Mouse (Mus musculus): ENCODE measurements around the gene Gm3415. TPM values are rescaled to one million over a fixed set of nuclear protein-coding genes. Genes with fewer than 3 reads are reported as not detected.
"Not testable (repeated sequence)": the region's sequence is repeated elsewhere in the genome, so short reads cannot be mapped to it uniquely, and the experiment has no call there.

Gene Gm3415
- polyA plus RNA-seq, 1 experiment from 2014 or later = not detected

DNA sequence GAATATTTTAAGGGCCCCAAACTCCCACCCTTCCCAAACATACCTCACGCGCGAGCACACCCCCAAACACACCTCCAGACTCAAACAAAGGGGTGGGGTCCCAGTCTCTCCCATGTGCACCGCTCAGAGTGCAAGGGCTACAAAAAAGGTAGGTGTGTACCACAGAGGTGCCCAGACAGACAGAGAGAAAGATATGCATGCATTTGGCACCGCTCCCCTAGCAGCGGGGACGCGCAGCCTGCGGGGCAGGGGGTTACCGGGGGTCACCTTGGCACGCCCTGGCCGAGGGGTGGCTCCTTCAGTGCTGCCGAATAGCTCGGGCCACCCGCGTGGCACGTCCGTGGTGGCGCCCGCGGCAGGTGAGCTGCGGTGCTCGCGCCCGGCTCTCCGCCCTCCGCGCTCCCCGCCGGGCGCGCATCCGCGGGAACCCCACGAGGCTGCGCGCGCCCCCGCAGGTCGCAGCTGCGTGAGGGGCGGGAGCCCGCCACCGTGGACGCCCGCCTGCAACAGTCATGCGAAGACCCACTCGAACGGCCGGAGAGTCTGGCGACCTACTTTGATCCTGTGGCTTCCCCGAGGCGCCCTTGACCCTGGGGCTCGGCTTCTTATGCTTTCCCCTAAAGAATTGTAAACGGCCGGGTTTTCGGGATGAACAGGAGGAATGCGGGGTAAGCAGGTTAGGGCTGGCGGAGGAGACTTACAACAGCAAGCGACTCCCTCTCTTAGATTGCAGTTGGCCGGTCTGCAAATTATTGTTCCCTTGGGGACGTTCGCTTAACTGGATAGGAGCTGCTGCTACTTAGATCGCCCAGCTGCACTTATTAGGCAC is 28.8 kb downstream of the Gm3415 start, which contains the start of gene Gpr12:
Gene Gpr12, minus strand, starts transcription at position 762 of the 829 bp plus-strand sequence.
- no peak for ATAC-seq (ENCODE audit: insufficient read depth)

DNA sequence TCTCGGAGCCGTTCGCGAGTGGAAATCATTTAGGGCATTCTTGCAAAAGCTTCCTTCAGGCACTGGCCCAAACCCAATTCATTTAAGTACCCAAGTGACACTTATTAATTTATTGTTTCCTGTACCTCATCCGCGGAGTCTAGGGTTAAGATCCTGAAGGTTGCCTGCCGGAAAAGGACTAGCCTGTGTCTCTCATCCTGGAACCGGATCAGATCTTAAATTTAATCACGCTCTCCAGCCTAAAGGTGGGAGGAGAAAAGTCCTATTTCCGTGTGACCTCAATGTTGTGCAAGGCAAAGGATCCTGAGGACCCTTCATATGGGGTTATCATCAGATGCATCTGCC is 29.3 kb downstream of the Gm3415 start:
- H3K4me2 ChIP-seq = peak overlapping the region; percentile 66
- no peak overlapping the region for H3K27ac ChIP-seq (replicated peaks)
- H3K36me3 ChIP-seq (replicated peaks) = no peaks in the 10 kb centered on the region
- H3K4me3 ChIP-seq (replicated peaks) = no peak overlapping the region
- no peaks in the 10 kb centered on the region for H3K4me1 ChIP-seq (replicated peaks)
- 3% methylated on average over 10 of the region's 10 CpGs for WGBS (ENCODE audit: insufficient replicate concordance)
- H3K9ac ChIP-seq = no peak overlapping the region
- no peak for ATAC-seq (ENCODE audit: insufficient read depth)
- peaks cover 44% of the 10 kb centered on the region for H3K27me3 ChIP-seq
- no peaks in the 10 kb centered on the region for H3K9me3 ChIP-seq (replicated peaks)

More for the DNA sequence above, 28.8 kb downstream of the Gm3415 start, which contains the start of gene Gpr12:
- Histone ChIP-seq H3K4me2 (peak within 1 kb of the TSS; percentile 66), H3K9me3 (replicated peaks) (no peaks in the 10 kb centered on the region), H3K4me3 (replicated peaks) (peak within 1 kb of the TSS; percentile 43), H3K27ac (replicated peaks) (no peak within 1 kb of the TSS), H3K4me1 (replicated peaks) (no peaks in the 10 kb centered on the region), H3K9ac (no peak within 1 kb of the TSS), H3K36me3 (replicated peaks) (no peaks in the 10 kb centered on the region), H3K27me3 (peaks cover 44% of the 10 kb centered on the region)
- WGBS (ENCODE audit: insufficient replicate concordance) = 2% methylated on average over 64 of the region's 64 CpGs

DNA sequence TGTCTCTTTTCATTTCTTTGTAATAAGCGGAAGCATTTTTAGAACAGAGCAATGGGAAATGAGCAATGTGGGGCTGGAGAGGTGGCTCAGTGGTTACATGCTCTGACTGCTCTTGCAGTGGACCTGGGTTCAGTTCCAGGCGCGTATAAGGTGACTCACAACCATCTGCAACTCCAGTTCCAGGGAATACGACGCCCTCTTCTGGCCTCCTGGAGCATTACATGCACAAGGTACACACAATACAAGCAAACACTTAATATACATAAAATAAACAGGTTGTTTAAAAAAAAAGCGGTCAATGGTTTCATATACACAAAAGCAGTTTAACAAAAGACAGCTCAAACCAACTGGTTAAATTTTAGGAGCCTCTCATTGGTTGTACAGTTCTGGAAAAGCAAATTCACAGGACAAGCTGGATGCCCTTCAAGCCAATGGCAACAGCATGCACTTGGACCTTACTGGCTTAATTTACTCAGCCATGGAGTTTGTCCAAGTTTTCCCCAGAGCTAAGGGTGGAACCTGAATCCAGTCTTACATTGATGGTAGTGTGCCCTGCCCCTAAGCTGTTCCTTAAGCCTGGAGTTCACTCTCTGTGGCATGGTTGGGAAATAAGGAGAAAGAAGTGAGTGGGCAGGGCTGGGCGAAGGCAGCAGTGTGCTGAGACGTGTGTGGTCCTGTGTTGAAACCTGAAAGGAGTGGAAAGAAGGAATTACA is 30.6 kb downstream of the Gm3415 start:
- no peak overlapping the region for H3K27ac ChIP-seq (replicated peaks)
- no peaks in the 10 kb centered on the region for H3K9me3 ChIP-seq (replicated peaks)
- WGBS (ENCODE audit: insufficient replicate concordance) = 48% methylated on average over 8 of the region's 8 CpGs
- no peak overlapping the region for H3K4me2 ChIP-seq
- peaks cover 44% of the 10 kb centered on the region for H3K27me3 ChIP-seq
- no peak overlapping the region for H3K9ac ChIP-seq
- H3K4me3 ChIP-seq (replicated peaks) = no peak overlapping the region
- ATAC-seq (ENCODE audit: insufficient read depth) = no peak
- no peaks in the 10 kb centered on the region for H3K4me1 ChIP-seq (replicated peaks)
- H3K36me3 ChIP-seq (replicated peaks) = no peaks in the 10 kb centered on the region

DNA sequence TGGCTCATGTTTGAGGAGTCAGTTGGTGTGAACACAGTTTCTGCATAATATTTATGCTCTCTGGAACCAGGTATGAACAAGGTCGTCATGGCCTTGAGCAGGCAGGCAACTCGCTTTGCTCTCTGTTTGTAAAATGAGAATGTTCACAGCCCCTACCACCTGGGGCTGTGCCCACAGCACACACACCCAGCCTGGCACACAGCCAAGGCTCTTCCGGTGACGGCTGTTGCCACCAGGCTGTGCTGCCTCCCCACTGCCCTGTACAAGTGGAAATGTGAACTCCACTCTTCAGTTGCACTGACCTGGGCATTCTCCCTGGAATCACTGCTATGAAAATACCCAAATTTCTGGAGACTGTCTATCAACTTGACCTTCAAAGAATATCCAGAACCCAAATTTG is 35.1 kb downstream of the Gm3415 start:
- no peaks in the 10 kb centered on the region for H3K36me3 ChIP-seq (replicated peaks)
- 60% methylated on average over 4 of the region's 4 CpGs for WGBS (ENCODE audit: insufficient replicate concordance)
- H3K4me3 ChIP-seq (replicated peaks) = no peak overlapping the region
- H3K27me3 ChIP-seq = peaks cover 12% of the 10 kb centered on the region
- H3K27ac ChIP-seq (replicated peaks) = no peak overlapping the region
- no peaks in the 10 kb centered on the region for H3K4me1 ChIP-seq (replicated peaks)
- H3K9me3 ChIP-seq (replicated peaks) = no peaks in the 10 kb centered on the region
- no peak for ATAC-seq (ENCODE audit: insufficient read depth)
- H3K9ac ChIP-seq = no peak overlapping the region
- no peak overlapping the region for H3K4me2 ChIP-seq

DNA sequence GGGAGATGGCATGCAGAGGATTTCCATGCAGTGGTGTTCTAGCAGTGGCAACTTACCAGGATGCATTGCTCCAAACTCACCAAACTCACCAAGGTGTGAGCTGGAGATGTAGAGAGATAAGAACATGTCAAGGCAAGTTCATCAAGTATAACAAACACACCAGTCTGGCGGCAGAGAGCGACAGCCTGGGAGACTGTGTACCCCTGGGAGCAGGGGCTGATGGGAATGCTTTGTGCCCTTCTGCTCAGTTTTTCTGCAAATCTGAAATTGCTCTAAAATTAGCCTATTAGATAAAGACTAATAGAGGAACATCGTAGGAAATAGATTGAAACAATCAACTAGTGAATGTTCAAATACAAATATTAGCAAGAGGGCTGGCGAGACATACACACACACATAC is 35.7 kb downstream of the Gm3415 start:
- peaks cover 6% of the 10 kb centered on the region; the same call in 1 of the 2 replicates for H3K27me3 ChIP-seq
- H3K4me3 ChIP-seq (replicated peaks) = no peak overlapping the region
- no peaks in the 10 kb centered on the region for H3K9me3 ChIP-seq (replicated peaks)
- no peak overlapping the region for H3K27ac ChIP-seq (replicated peaks)
- WGBS (ENCODE audit: insufficient replicate concordance) = 69% methylated on average over 4 of the region's 4 CpGs
- no peak overlapping the region for H3K4me2 ChIP-seq
- ATAC-seq (ENCODE audit: insufficient read depth) = no peak
- H3K9ac ChIP-seq = no peak overlapping the region
- H3K36me3 ChIP-seq (replicated peaks) = no peaks in the 10 kb centered on the region
- no peaks in the 10 kb centered on the region for H3K4me1 ChIP-seq (replicated peaks)

DNA sequence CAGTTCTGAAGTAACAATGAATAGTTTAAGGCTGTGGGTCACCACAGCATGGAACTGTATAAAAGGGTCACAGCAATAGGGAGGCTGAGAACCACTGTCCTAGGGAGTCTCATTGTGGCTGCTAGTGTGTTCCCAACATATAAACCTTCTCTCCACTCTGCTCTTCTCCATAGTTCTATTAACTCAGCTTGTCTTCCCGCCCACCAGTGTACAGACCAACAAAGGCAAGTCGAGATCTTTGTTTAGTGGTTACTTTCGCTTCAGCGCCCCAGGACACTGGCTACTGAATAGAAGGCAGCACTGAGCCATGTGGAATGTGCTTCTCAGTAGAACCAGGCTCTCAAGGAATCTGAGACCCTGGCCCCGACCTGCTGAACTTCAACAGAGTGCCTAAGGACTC is 36.6 kb downstream of the Gm3415 start:
- 57% methylated on average over 5 of the region's 5 CpGs for WGBS (ENCODE audit: insufficient replicate concordance)
- ATAC-seq (ENCODE audit: insufficient read depth) = no peak

DNA sequence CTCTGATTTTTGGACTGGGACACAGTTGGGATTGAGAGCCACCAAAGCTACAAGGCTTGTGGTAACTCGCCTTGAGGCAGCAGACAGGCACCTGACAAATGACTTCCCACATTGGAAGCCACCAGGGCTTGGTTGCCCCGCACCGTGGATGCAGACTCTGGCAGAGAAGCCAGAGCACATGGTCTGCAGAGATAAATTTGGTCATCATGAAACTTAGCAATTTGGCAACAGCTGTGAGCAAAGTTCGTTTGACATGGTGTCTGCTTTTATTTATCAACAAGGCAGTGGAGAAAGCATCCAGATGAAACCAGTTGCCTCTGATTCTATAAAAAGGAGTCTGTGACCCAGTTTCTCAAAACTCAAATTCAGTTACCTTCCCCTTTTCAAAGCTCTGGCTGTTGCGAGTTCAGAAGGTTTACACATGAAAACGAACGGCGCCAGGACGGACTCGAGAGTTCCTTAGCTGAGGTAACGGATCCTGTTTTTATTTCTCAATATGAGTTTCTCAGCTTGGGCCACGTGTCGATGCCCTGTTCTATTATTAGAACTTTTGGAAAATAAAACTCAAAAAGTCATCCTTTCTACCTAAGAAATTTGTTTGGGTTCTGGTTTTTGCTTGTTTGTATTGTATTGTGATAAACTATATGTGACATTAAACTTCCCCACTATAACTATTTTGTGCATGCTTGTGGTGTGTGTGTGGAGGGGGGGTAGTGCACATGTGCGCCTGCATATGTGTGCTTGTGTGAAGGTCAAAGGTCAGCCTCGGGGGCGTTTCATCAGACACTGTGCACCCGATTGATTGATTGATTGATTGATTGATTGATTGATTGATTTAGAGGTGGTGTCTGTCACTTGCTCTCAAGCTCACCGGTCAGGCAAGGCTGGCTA is 40.9 kb downstream of the Gm3415 start:
- Histone ChIP-seq H3K9me3 (replicated peaks) (no peaks in the 10 kb centered on the region), H3K27me3 (no peaks in the 10 kb centered on the region), H3K9ac (no peak overlapping the region), H3K4me2 (no peak overlapping the region), H3K4me3 (replicated peaks) (no peak overlapping the region), H3K4me1 (replicated peaks) (peaks cover 4% of the 10 kb centered on the region; the same call in 1 of the 2 replicates), H3K36me3 (replicated peaks) (no peaks in the 10 kb centered on the region), H3K27ac (replicated peaks) (0 out of 2 replicates have a peak overlapping the region, but pooled peaks have one; percentile 16)
- ATAC-seq (ENCODE audit: insufficient read depth) = no peak
- 30% methylated on average over 18 of the region's 18 CpGs for WGBS (ENCODE audit: insufficient replicate concordance)

More for the DNA sequence above, 36.6 kb downstream of the Gm3415 start:
- no peaks in the 10 kb centered on the region for H3K27me3 ChIP-seq
- no peak overlapping the region for H3K4me2 ChIP-seq
- H3K36me3 ChIP-seq (replicated peaks) = no peaks in the 10 kb centered on the region
- H3K4me1 ChIP-seq (replicated peaks) = peaks cover 4% of the 10 kb centered on the region; the same call in 1 of the 2 replicates
- H3K4me3 ChIP-seq (replicated peaks) = no peak overlapping the region
- H3K27ac ChIP-seq (replicated peaks) = no peak overlapping the region
- no peaks in the 10 kb centered on the region for H3K9me3 ChIP-seq (replicated peaks)
- no peak overlapping the region for H3K9ac ChIP-seq

DNA sequence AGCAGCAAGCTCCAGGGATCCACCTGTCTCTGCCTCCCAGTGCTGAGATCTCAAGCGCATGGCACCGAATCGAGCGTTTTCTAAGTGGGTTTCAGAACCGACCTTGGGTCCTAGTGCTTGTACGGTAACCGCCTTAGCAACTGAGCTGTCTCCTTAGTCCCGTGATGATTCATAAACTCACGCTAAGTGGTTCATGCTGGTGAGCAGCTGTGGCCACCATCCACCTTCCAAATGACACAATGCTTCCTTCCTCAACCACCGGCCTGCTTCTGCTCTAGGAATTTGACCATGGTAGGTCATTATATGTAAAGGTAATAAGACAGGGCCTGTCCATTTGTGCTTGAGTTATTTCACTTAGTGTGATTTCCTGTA is 41.6 kb downstream of the Gm3415 start:
- Histone ChIP-seq H3K4me3 (replicated peaks) (no peak overlapping the region), H3K4me2 (no peak overlapping the region), H3K27ac (replicated peaks) (no peak overlapping the region), H3K4me1 (replicated peaks) (peaks cover 4% of the 10 kb centered on the region; the same call in 1 of the 2 replicates), H3K27me3 (no peaks in the 10 kb centered on the region), H3K9ac (no peak overlapping the region), H3K9me3 (replicated peaks) (no peaks in the 10 kb centered on the region), H3K36me3 (replicated peaks) (no peaks in the 10 kb centered on the region)
- ATAC-seq (ENCODE audit: insufficient read depth) = no peak
- 52% methylated on average over 10 of the region's 10 CpGs for whole genome bisulfite sequencing (ENCODE audit: insufficient replicate concordance)

DNA sequence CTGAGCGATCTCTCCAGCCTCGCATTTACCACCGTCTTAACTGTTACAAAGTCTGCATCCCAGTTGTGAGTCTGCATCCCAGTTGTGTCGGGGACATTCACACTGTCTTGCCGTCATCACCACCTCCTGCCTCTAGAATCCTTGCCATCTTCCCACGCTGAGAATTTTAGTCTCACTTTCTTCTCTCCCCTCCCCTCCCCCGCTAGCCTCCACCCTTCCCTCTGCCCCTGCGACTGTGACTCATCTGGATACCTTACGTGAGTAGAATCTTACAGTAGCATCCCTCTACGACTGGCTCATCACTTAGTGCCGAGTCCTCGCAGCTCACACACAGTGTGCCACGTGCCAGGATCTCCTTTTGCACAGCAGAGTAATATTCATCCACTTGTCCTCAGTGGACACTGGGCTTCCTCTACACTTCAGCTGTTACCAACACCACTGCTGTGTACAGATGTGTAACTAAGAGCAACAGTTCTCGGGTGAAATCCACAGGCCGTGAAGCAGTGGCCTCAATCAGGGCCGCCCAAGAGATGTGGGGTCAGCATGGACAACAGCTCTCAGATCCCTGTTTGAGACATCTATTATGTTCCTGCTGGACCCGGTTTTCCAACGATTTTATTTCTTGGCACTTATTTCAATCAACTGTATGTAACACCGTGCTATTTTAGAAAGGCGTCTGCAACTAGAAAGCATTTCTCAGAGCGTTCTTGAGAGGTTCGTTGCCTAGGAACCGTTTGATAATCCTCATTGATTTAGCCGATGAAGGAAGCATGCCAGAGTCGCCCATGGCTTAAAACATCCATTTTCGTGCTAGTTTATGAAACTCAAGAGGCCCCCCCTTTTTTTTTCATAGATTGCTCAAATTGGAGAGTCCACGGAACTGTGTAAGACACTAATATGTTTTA is 42.5 kb downstream of the Gm3415 start:
- 73% methylated on average over 27 of the region's 27 CpGs for WGBS (ENCODE audit: insufficient replicate concordance)
- Histone ChIP-seq H3K9me3 (replicated peaks) (no peaks in the 10 kb centered on the region), H3K9ac (no peak overlapping the region), H3K27ac (replicated peaks) (no peak overlapping the region), H3K4me2 (peak overlapping the region; percentile 30; the same call in 1 of the 2 replicates), H3K36me3 (replicated peaks) (no peaks in the 10 kb centered on the region), H3K27me3 (no peaks in the 10 kb centered on the region), H3K4me3 (replicated peaks) (no peak overlapping the region), H3K4me1 (replicated peaks) (peaks cover 4% of the 10 kb centered on the region; the same call in 1 of the 2 replicates)
- ATAC-seq (ENCODE audit: insufficient read depth) = no peak

DNA sequence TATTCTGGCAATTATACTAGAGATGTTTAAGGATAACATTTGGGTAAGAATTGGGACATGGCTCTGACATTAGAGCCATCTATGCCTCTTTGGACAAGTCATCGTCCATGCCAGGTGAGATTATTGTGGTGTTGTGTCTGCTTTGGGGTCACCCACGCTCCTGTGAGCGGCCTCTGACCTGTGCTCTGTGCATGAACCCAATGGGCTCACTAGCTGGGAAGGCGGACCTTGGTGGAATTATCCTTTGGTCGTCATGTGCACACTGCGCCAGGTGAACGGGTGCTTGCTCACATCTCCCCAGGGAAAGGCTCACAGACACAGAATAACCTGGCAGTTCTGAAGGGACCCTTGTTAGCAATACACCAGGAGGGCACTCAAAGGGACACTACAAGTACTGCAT is 43.3 kb downstream of the Gm3415 start:
- H3K9ac ChIP-seq; H3K4me1 ChIP-seq (replicated peaks); H3K9me3 ChIP-seq (replicated peaks); H3K36me3 ChIP-seq (replicated peaks); ATAC-seq (ENCODE audit: insufficient read depth); H3K27me3 ChIP-seq: not testable (repeated sequence)
- 0 out of 2 replicates have a peak overlapping the region, but pooled peaks have one; percentile 22 for H3K27ac ChIP-seq (replicated peaks)
- H3K4me2 ChIP-seq = peak overlapping the region; percentile 30; the same call in 1 of the 2 replicates
- 60% methylated on average over 7 of the region's 7 CpGs for WGBS (ENCODE audit: insufficient replicate concordance)
- H3K4me3 ChIP-seq (replicated peaks) = peak overlapping the region; percentile 27

Measured in liver, embryonic 15.5 days (tissue).